Mouse (Mus musculus) urinary bladder, postnatal 25 days (tissue): ENCODE data around the gene Camkmt.

Experiments
- DNase-seq: peaks from one replicate; pipeline ENCODE4 v3.0.0; 2022; ENCODE audit warnings: low spot score

Gene Camkmt

DNA sequence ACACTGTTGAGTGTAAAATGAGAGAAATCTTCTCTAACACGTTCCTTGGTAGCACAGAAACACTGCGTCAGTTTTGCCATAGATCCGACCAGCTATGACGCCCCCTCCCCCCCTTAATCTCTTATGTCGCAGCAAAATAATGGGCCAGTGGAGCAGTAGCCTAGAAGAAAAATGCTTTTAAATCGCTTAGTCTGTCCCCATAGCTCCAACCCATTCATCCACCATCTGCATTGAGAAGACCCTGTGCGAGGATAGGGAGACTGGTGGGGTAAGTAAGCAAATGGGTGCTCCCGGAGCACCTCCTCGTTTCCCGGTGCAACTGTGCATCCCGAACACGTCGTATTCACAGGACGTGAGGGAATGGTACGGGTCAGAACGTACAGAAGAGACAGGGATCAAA is 731 bp upstream of the Camkmt start:
- no peak for DNase-seq

DNA sequence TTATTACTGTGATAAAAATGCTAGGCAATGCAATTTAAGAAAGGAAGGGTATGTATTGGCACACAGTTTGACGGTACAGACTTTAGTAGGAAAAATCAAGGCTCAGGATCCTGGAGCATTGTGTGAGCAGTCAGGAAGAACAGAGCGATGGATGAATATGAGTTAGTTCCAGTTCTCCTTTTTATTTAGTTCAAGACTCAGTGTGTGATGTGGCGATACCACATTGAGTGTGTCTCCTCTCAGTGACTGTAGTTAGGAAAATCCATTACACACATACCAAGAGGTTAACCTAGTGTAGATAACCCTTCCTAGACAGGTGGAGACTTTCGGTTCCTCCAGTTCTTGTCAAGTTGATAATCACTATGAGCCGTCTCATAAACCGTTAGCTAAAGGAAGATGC is 1.4 kb downstream of the Camkmt start:
- DNase-seq, result no peak

DNA sequence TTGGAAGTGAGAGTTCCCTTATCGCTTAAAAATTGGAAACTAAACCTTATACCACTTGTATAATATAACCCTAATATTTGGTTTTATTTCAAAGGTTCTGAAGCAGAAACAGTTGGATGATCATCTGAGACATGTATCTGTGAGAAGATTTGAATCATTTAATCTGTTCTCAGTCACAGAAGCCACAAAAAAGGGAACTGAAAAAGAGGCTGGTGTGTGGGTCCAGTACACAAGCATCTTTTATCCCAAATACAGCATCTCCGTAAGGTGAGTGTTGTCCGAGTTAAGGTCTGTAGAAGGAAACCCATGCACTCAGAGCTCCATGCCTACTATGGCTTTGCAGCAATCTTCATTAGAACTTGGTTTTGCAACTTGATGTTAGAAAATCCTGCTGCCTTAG is 6.0 kb downstream of the Camkmt start:
- no peak for DNase-seq

DNA sequence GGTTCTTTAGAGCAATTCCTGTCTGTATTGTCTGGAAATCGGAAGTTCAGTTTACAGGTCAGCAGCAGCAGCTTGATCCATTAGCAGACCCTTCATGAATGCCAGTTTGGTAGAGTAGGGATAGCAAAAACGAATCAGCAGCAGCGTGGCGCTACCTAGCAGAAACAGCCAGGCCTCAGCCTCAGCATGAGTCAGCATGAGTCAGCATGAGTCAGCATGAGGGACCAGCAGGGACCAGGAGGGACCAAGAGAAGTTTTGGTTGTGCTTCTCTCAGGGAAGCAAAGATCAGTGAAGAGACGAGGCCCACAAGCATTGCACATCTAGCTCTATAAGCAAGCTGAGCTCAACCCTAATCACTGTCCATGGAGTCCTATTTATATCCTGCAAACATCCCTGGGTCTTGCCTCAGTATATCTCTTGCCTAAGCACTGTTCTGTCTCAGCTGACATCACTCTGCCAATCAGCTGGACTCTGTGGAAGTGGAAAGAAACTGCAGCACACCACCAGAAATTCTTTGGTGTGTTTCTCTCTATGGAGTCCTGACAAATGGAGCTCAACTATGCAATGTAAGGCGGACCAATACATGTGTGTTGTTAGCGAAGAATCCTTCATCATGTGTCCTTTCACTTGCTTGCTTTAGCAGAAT is 8.4 kb downstream of the Camkmt start:
- DNase-seq, result no peak

DNA sequence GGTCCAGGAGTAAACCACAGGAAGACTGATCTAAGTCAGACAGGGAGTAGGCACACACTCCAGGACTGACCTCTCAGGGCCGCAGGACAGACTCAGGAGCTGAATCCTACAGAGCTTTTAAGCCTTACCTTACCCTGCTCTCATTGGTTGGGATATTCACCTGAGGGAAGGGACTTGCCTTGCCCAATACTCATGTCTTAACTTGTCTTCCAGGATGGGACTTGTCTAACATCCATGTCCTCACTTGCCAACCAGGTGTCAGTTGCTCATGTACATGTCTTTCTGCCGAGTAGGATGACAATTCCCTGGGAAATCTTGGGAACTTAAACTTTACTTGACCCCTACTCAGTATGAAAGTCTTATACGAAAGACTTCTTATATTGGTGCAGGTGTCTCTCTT is 9.9 kb downstream of the Camkmt start:
- no peak for DNase-seq

DNA sequence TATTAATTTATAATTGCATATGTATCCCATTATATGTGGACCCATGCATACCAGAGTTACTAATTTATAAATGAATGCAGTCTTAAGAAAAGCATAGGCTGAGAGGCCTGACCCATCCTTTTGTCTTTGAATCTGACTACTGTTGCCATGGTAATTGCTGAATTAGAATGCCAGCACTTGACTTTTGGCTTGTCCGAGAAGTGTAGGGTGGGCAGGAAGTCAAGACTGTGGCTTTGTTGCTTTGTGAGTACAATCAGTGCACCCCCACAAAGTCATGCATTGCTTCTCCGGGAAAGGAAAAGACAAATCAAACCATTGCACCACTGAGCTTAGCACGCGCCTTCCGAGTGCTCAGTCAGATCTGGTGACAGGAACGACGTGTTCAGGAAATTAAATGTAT is 11.4 kb downstream of the Camkmt start:
- DNase-seq, result no peak

DNA sequence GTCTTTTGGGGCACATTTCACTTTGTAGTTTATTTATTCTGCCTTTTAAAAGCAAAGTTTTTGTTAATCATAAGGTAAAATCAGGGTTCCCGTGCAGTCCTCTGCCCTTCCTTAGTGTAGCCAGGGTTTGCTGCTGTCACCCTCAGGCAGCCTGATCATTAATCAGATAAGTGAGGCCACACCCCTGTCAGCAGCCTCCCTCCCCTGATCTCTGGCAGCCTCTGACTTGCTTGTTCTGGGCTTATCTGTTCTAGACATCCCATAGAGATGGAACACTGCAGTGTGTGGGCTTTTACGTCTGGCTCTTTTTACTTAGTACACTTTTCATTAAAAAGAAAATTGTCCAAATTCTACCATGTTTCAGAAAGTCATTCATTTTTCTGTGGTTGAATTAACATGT is 13.0 kb downstream of the Camkmt start:
- no peak for DNase-seq

DNA sequence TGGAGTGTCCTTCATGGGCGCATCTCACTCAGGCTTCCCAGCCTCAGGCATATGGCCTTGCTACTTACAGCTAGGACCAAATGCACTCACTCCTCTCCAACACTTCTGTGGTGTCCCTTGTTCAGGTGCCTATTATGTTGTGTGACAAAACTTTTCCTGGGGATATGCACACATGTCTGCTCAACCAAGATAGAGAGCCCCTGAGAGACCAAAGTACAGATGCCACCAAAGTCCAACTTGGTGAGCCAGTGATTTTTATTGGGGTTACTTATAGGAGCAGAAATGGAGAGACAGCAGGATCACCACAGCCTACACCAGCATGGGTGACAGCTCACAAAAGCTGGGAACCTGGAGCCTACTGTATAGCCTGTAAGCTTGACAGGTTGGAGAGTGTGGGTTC is 20.3 kb downstream of the Camkmt start:
- no peak for DNase-seq

DNA sequence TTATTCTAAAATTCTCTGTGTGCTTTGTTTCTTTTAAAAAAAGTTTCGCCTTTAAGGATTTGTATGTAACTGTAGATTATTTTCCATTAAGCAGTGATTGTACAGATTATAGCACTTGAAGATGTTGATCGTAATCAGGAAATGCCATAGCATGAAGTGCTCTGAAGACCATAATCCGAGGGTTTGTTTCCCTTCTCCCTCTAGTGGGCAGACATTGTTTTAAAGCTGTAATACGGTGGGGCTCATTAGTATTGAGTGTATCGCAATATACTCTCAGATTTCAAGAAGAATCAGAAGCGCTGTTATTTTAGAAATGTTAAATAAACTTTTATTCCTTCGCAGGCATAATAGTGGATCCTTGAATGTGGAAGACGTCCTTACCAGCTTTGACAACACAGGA is 23.1 kb downstream of the Camkmt start:
- DNase-seq, result no peak

DNA sequence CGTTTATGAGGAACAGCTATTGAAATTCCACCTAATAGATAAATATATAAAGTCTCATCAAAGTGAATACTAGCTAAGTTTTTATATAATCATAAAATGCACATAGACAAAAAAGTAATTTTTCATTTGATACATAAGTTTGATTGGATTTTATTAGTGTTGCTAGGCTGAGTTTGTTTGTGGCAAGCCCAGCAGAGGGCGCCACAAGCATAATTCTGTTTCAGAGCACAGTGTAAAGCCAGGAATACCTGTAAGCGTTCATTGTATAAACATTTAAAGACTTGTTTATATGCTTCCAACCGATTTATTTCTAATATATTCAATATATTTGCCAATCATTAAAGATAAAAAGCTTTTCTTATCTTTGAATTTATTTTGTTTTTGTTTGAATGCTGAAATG is 26.3 kb downstream of the Camkmt start:
- DNase-seq, result peak; percentile 60

DNA sequence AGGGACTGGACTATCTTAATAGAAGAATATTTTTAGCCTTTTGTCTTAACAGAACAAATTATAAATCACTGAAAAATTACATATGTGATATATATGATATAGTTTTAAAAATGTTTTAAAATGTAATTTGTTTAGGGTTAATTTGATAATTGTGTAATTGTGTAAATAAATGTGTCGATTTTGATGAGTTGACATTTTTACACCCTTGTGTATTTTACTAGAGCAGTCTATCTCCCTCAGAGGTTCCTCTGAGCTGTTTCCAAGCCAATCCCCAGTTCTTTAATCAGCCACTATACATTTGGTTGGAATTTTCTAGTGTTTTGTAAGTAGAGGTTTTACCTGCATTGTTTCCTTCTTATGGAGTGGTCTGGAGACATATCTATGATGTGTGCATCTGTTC is 48.0 kb downstream of the Camkmt start:
- DNase-seq, result no peak

DNA sequence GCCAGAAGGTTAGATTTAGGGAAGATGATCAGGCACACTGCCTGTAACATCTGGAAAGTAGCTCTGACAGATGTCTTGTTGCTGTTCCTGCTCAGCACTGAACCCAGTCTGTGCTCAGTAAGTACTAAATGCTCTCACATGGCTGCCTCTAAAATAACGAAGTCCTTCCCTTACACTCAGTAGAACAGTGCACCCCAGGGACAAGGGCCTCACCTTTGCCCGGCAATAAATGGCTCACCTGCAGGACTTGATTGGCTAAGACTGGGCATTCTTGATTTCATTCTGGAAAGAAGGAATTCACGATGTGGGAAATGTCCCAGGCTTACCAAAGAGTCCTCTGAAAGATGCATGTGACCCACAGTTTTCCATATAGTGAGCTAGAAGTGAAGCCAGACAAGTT is 51.3 kb downstream of the Camkmt start:
- DNase-seq, result no peak

DNA sequence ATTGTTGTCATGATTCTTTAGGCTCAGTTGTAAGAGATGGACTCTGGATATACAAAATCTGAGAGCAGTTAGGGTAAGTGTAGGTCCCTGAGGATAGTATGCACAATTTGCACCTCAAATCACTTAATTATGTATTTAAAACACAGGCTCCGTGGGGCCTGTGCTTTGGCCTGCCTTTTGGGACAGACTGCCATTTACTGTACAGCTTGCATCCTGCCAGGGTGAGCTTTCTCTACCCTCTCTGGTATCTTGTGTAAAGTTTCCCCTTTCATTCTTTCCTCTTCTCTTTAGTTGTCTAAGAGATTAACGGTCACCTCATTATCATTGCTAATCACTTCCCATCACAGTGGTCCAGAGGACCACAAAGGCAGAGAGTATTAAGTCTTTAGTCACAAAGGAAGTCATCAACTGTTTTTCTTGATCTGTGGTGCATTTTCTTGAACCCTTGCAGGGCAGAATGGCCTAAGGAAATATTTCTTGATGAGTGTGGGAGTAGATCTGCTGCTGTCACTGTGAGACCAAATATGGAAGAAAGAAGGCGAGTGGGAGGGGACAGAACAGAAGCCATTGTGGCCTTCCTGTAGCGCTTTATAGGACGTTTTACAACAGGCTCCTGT is 52.3 kb downstream of the Camkmt start:
- no peak for DNase-seq

DNA sequence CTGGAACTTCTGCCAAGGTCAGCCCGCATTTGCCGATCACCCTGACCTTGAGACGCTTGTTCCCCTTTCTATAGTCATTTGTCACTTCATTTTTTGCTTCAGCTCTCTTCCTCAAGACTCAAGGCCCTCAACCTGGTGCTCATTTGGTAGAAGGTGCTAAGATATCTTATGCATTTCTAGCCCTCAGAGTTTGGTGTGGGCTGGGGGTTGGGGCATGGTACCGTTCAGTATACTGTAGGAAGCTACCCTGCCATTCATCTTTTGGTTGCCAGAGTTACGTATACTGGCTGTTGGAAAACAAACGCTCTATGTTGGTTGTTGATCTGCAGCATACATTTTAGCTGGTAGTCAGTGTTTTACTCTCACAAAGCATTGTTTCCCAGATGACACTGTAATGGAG is 53.8 kb downstream of the Camkmt start:
- no peak for DNase-seq

DNA sequence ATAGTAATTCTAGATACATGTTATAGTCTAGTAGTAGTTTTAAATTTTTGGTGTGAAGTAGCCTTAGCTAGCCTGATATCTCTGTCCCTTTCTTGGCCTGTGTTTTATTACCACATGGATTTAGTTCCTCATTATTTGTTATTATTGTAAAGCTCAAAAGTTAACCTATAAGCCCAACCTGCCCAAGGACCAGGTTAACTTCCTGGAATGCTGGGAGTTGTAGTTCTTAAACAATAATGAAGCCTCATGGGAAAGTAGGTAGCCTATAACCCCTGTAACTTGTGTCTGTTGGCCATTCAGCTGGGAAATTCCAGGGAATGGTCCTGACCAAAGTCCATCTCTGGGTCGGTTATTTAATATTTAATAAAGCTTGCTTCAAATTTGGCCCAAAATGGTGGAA is 58.0 kb downstream of the Camkmt start:
- DNase-seq, result no peak

DNA sequence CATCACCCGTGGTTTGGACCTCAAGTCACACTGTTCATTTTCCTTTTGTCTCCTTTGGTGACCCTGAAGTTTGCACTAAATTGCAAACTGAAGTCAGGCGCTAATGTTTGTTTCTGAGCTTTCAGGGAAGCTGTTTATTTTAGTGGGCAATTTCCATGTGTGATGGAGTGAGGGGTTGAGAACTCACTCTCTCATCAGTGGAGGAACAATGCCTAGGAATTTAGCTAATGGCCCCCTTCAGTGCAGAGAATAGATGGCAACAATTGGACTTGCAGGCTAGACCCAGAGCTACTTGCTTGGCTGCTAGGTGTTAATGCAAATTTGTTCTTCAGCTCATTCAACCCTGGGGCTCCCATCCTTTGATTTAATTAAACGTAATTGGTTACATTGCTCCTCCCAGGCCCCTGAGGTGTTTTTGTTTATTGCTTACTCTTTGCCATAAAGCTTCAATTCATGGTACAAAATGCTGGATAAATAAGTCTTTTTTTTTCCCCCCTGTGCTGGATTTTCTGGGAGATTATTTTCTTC is 58.9 kb downstream of the Camkmt start:
- no peak for DNase-seq

DNA sequence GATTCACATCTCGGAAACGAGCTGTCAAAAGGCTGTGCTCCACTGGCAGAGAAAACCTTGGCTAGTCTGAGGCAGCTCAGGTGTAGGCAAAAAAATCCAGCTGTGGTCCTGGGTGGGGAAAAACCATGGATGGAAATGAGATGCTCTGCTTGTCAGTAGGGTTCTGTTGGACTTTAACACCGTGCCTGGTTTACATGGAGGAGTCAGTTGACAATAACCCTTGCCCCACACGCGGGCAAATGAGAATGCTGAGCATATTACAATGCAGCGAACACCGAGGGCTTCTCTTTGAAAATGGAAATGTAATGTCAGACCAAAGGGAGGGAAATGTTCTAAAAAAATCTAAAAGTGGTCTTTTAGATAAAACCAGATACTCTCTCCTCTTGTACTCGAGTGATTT is 60.9 kb downstream of the Camkmt start:
- DNase-seq, result no peak

DNA sequence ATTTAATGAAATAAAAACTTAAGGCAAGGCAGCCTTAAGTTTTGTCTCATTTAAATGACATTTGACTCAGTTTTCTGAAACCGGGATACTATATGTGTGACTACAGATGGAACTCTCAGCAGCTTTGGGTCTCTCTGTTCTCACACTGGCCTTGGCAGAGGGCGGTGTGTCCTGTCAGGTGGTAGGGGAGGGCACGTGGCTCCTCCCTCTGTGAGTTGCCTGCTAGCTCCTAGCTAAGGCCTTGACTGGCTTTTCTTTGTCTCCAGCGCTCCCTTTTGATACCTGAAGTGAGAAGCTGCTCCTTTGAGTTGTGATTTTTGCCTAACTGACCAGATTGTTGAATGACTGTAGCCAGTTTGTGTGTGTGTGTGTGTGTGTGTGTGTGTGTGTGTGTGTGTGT is 67.8 kb downstream of the Camkmt start:
- DNase-seq, result no peak

DNA sequence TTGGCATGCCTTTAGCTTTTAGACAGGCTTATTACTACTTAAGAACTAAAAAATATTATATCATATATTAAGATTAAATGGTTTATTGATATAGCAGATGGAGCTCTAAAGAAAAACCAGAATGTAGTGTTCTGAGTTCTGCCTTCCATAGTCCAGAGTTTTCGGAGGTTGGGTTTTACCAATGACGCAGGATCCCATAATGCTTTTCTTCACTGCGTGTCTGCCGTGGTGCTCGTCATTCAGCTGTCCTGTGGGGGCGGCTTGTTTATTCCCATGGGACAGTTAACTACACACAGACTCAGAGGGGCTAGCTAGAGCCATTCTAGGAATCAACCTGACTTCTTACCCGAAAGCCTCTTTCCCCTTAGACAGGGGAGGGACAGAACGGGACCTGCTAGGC is 69.2 kb downstream of the Camkmt start:
- no peak for DNase-seq

DNA sequence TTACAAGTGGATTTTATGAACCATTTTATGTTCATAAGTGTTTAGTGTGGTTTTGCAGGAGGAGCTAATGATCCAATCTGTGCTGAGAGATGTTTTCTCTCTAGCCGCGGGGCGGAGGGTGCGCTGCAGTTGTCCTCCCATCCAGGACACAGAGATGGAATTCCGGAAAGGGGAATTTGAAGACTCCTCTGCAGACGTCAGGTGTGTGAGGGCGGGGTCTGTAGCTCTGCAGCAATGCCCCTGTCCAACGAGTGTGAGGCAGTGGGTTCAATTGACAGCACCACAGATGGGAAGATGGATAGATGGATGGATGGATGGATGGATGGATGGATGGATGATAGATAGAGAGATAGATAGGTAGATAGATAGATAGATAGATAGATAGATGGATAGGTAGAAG is 70.4 kb downstream of the Camkmt start:
- DNase-seq, result no peak

DNA sequence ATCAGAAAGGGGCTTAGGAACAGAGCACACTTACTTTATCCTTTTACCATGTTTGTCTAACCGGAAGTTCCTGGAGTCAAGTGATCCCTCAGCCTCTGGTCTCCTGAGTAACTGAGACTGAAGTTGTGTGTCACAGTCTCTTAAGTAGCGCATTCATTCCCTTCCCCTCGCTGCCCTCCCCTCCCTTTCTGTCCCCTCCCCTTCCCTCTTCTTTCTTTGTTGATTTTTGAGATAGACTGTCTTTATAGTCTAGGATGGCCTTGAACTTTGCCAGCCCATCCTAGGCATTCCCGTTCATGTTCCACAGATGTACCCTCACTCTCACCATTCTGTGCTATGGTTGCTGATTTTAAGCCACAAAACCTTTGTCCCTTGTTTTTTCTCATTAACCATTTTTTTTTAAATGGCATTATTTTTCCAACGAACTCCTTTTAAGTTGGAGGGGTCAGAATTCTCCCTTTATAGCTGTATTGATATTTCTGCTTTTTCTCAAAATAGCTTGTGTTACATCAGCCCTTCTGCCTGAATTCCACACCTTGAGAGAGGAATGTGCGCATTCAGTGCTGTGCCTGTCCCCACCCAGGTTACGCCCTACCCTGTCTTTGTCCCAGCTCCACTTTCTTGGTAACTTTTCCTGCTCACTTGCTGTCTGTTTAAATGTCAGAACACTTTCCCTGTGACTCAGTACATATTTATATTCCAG is 72.4 kb downstream of the Camkmt start:
- no peak for DNase-seq

DNA sequence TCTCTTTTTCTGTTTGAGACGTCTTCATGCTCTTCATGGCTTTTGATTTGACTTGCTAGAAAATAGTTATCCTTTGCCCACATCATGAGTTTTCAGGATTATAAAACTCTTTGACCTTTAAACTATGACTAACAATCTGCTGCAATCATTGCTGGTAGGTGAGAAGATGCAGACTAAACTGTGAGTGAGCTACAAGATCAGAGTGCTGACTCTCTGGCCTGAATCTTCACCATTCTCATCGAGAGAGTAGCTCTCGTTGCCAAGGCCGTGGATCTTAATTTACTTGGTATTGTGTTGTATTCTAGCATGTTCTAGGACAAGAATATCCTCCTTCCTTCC is 72.9 kb downstream of the Camkmt start:
- DNase-seq, result no peak

DNA sequence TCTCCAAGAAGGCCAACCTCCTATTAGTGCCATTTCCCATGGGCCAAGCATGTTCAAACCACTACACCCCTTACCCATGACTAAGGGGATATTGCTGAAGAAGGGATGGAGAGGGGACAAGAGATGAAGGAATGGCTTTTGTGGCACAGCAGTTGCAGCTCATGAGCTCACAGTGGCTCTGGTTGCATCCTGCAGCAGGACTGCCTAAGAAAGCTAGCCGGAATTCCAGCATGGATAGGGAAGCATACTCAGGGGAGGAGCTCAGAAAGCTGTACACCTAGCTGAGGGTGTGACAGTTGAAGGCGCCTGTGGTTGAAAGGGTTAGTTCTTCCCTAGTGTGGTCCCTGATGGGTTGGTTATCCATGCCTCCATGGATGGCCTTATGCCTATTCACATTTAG is 78.4 kb downstream of the Camkmt start:
- no peak for DNase-seq
